Mouse (Mus musculus): ENCODE results near the gene Ckm. TPM values are rescaled to one million over a fixed set of nuclear protein-coding genes. Genes with fewer than 3 reads are reported as not detected.

Gene Ckm
- total and polyA plus RNA-seq, 3 experiments, result not detected

DNA sequence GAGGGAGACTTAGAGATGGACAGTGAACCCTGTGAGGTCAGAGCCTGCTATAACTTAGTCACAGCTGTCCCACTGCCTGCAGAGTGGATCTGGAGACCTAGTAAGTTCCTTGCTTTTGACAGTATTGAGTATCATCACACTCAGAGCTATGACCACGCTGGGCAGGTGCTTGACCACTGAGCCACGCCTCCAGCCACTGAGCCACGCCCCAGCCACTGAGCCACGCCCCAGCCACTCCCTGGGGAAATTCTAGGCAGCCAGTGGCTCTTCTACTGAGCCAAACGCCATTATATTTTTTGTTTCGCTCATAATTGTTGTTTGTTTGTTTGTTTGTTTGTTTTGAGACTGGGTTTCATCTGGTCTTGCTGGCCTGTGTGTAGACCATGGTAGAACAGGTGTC is 63.1 kb downstream of the Ckm start:
- H3K4me3 ChIP-seq (ENCODE audit: control insufficient read depth in 1 of 2, insufficient read depth in 1 of 2, low read depth in 2 of 2, low read length in 2 of 2), result no peak overlapping the region
- H3K27ac ChIP-seq (ENCODE audit: control insufficient read depth, low read depth, low read length), result no peak overlapping the region
- no peak for TF ChIP-seq POLR2AphosphoS2 (IDR thresholded peaks at IDR 0.05; ENCODE audit: low read length)
- TF ChIP-seq GABPA (IDR thresholded peaks at IDR 0.05; ENCODE audit: low read depth, low read length), result no peak
- TF ChIP-seq RAD21 (IDR thresholded peaks at IDR 0.05; ENCODE audit: low read depth, low read length), result no peak
- TF ChIP-seq MEF2A (IDR thresholded peaks at IDR 0.05; ENCODE audit: extremely low read depth, insufficient replicate concordance, low read depth, low read length, poor library complexity, severe bottlenecking), result no peak
- TF ChIP-seq ZNF384 (IDR thresholded peaks at IDR 0.05; ENCODE audit: low read depth, low read length), result no peak
- no peak for TF ChIP-seq TCF12 (IDR thresholded peaks at IDR 0.05; ENCODE audit: low read depth, low read length)
- no peak for TF ChIP-seq CHD1 (IDR thresholded peaks at IDR 0.05; ENCODE audit: low read depth, low read length)
- no peak for TF ChIP-seq MAFK (IDR thresholded peaks at IDR 0.05; ENCODE audit: borderline replicate concordance, low read depth, low read length)
- no peak for TF ChIP-seq KAT2A (conservative IDR thresholded peaks at IDR 0.05; ENCODE audit: low read depth, low read length)
- no peak for TF ChIP-seq RCOR1 (IDR thresholded peaks at IDR 0.05; ENCODE audit: low read depth, low read length)
- TF ChIP-seq USF2 (IDR thresholded peaks at IDR 0.05; ENCODE audit: borderline replicate concordance in 1 of 2, insufficient read depth in 1 of 2, low read depth in 1 of 2, low read length in 2 of 2), result no peak
- no peak for TF ChIP-seq TAL1 (IDR thresholded peaks at IDR 0.05; ENCODE audit: low read length)
- no peak for TF ChIP-seq CHD2 (IDR thresholded peaks at IDR 0.05; ENCODE audit: low read length)
- no peak for TF ChIP-seq UBTF (IDR thresholded peaks at IDR 0.05; ENCODE audit: borderline replicate concordance, insufficient read depth, low read depth, low read length)
- no peak for TF ChIP-seq SMC3 (IDR thresholded peaks at IDR 0.05; ENCODE audit: low read depth, low read length)
- TF ChIP-seq BHLHE40 (IDR thresholded peaks at IDR 0.05; ENCODE audit: borderline replicate concordance, low read depth, low read length), result no peak
- TF ChIP-seq ZC3H11A (IDR thresholded peaks at IDR 0.05; ENCODE audit: low read depth, low read length), result no peak
- no peaks in the 10 kb centered on the region for H3K9me3 ChIP-seq (replicated peaks; ENCODE audit: insufficient read depth, low read length)
- no peaks in the 10 kb centered on the region for H3K79me2 ChIP-seq (ENCODE audit: control insufficient read depth, insufficient read depth, low read length, poor library complexity)
- no peaks in the 10 kb centered on the region for H3K36me3 ChIP-seq (ENCODE audit: control insufficient read depth in 1 of 2, insufficient read depth in 2 of 2, low read length in 2 of 2)
- no peaks in the 10 kb centered on the region for H3K27me3 ChIP-seq (ENCODE audit: control insufficient read depth in 1 of 2, insufficient read depth in 2 of 2, low read length in 2 of 2)
- H3K4me1 ChIP-seq (ENCODE audit: control insufficient read depth in 1 of 2, insufficient read depth in 2 of 2, low read length in 2 of 2), result no peaks in the 10 kb centered on the region; a peak in 1 of 4 replicates
- no peak overlapping the region for H3K9ac ChIP-seq (ENCODE audit: control insufficient read depth, low read depth, low read length, poor library complexity, severe bottlenecking)
- DNase-seq (ENCODE audit: low read depth, low spot score), result no peak

DNA sequence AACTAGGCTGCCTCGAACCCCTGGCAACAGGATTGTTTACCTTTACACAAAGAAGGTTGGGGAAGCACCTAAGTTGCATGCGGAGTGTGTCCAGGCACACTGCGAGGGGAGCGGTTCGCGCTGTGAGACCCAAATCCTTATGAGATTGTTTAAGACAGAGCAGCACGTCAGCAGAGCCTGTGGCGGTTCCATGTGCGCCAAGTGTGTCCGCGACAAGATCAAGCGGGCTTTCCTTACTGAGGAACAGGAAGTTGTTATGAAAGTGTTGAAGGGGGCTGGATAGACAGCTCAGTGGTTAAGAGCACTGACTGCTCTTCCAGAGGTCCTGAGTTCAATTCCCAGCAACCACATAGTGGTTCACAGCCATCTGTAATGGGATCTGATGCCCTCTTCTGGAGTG is 63.7 kb downstream of the Ckm start:
- Histone ChIP-seq H3K36me3 (ENCODE audit: control insufficient read depth in 1 of 2, insufficient read depth in 2 of 2, low read length in 2 of 2) (no peaks in the 10 kb centered on the region), H3K27ac (ENCODE audit: control insufficient read depth, low read depth, low read length) (no peak overlapping the region), H3K4me1 (ENCODE audit: control insufficient read depth in 1 of 2, insufficient read depth in 2 of 2, low read length in 2 of 2) (no peaks in the 10 kb centered on the region; a peak in 1 of 4 replicates), H3K4me3 (ENCODE audit: control insufficient read depth in 1 of 2, insufficient read depth in 1 of 2, low read depth in 2 of 2, low read length in 2 of 2) (no peak overlapping the region), H3K27me3 (ENCODE audit: control insufficient read depth in 1 of 2, insufficient read depth in 2 of 2, low read length in 2 of 2) (no peaks in the 10 kb centered on the region), H3K9me3 (replicated peaks; ENCODE audit: insufficient read depth, low read length) (no peaks in the 10 kb centered on the region), H3K9ac (ENCODE audit: control insufficient read depth, low read depth, low read length, poor library complexity, severe bottlenecking) (no peak overlapping the region), H3K79me2 (ENCODE audit: control insufficient read depth, insufficient read depth, low read length, poor library complexity) (no peaks in the 10 kb centered on the region)
- no peak for DNase-seq (ENCODE audit: low read depth, low spot score)
- TF ChIP-seq UBTF (IDR thresholded peaks at IDR 0.05; ENCODE audit: borderline replicate concordance, insufficient read depth, low read depth, low read length) (no peak), POLR2AphosphoS2 (IDR thresholded peaks at IDR 0.05; ENCODE audit: low read length) (no peak), BHLHE40 (IDR thresholded peaks at IDR 0.05; ENCODE audit: borderline replicate concordance, low read depth, low read length) (no peak), TAL1 (IDR thresholded peaks at IDR 0.05; ENCODE audit: low read length) (no peak), ZC3H11A (IDR thresholded peaks at IDR 0.05; ENCODE audit: low read depth, low read length) (no peak), CHD2 (IDR thresholded peaks at IDR 0.05; ENCODE audit: low read length) (no peak), CHD1 (IDR thresholded peaks at IDR 0.05; ENCODE audit: low read depth, low read length) (no peak), MXI1 (IDR thresholded peaks at IDR 0.05; ENCODE audit: low read depth, low read length) (no peak), ETS1 (IDR thresholded peaks at IDR 0.05; ENCODE audit: low read depth, low read length) (no peak)
